Mouse (Mus musculus) megakaryocyte, adult 5-6 weeks (primary cell): ENCODE results near the gene Cracr2b. TPM values are rescaled to one million over a fixed set of nuclear protein-coding genes. Genes with fewer than 3 reads are reported as not detected.

Source experiments
- ATAC-seq: 2 replicates; pipeline ENCODE4 v1.8.0; 2016; ENCODE audit warnings: mild to moderate bottlenecking, inconsistent platforms; ENCODE audit not compliant: poor library complexity, severe bottlenecking
- total RNA-seq, 2 experiments: library from RNA; stranded (forward) in 1 of 2; stranded (reverse) in 1 of 2; fragments of 153-499, 151-499 nt in 1 of 2; fragments of 221-1000, 200-1000 nt in 1 of 2; gene quantifications; 2 replicates each; pipeline versions ENCODE4 v1.2.3 to v1.2.4; 2015 to 2017

Gene Cracr2b
- total RNA-seq, 2 experiments from 2014 or later = 1.5 to 1.6 TPM

DNA sequence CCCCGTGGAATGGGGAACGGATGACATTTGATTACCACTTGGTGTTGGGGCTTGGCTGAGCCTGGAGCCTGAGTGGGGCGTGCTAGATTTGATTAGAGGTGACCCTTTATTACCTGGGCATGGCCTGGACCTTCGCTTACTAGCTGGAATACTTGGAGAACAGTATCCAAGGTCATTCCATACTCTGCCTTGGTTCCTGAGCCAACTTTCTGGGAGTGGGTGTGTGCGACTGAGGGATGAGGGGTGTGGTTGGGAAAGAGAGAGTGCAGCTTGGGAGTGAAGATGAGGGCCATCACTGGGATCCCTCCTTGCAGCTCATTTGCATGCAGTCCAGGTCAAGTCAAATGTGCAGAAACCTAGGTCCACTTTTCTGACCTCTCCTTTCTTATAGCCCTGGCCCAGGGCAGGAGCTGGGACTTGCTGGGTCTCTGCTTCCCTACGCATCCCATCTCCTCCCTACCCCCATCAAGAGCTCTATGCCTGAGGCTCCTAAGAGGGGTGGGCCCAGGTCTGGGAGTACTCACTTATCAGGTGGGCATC lies 22.3 kb downstream of the Cracr2b start:
- no peak for ATAC-seq

DNA sequence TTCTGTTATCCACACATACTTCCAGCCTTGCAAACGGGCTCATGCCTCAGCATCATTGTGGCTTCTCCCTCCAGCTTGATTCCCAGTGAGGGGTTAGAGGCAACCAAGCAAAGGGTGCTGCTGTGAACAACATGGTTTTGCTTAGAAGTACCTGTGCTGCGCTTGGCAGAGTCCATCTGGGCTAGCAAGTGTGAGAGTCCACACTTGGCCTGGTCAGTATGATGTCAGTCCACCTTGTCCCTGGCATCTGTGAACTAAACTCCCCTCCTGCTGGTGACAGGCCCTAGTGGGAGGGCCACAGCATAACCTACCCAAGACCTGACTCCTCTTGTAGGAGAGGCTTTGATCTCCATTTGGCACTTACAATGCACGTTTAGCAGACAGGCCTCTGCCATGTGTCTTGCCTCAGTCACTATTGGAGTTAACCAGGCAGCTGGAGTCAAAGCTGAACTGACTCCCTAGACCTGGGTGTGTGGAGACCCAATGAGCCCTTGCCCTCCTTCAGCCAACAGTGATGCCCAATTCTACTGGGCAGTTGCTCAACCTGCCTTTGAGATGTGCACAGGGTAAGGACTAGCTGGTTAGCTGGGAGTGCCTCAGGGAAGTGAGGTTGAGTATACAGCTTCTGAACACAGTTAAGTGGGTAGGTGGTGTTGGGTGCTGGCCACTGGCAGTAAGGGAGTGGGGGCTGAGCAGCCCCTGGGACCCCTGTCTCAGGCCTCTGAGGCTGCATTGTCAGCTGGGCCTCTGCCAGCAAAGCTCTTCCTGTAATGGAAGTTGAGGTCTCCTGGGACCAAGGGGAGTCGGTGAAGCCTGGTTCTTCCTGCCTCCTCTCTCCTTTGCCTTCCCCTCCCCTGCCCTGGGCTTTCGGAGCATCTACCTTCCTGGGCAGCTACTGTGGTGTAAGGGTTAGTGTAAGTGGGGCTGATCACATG lies 23.6 kb downstream of the Cracr2b start:
- ATAC-seq = no peak

DNA sequence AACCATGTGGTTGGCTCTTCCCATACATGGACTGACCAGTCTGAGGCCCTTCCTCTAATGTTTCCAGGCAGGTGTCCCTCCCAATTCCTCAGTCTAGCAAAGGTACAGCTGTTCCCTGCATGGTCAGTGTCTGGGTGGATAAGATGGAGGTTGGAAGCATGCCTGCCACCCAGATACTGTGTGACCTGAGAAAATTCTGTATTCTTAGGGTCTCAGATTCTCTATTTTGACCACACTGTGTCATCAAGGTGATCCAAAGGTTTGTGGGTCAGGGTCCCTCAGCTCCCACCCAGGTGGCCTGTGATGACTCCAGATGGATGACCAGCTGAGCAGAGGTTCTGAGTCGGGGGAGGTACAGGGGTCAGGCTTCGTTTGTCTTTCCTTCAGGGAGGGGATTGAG lies 24.3 kb downstream of the Cracr2b start:
- ATAC-seq = no peak

DNA sequence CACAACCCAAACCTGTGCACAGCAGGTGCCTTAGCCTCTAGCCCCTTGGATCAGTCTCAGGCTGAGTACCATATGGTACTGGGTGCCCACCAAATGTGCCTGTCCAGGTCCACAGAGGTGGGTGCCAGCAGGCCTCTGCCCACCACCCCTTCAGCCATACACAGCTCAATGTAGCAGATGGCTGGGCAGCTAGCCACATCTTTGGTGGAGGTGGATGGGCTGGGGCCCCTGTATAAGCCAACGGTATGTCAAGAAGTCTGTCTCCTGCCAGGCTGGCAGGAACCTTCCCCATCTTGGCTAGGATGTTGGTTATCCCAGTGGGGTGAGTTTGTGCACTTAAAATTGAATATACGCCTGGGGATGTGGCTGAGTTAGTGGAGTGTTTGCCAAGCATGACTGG lies 24.7 kb downstream of the Cracr2b start:
- no peak for ATAC-seq

DNA sequence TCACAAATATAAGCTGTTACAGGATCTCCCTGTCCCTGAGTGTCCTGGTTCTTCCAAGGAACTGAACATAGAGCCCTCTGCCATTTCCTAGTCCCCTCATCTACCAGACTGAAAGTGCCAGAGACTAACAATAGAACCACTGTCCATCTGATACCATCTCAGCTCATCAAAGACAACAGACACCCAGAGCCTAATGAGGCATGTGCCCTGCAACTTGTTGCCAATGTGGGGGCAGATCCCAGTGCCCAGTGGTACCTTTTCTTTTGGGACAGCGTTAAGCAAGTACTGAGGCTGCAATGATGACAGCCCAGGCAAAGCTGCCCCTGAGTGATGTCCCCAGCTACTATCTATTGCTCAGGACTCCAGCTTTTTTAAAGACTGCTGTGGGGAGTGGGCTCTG lies 25.3 kb downstream of the Cracr2b start:
- ATAC-seq = no peak

DNA sequence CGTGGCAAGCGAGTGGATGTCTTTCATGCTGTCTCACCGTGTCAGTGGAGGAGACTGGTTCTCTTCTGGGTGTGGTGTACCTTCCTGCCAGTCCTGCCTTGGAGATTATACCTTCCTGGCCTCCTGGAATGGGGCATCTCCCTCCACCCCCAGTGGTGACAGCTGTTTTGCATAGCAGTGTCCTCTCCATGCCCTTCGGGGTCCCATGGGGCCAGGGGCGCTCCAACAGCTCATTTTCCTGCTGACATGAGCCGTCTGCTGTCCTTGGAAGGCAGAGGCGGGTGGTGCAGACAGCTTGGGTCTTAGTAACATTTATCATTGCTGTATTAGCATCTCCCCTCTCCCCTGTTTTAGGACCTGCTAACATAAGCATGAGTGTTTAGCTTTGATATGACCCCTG lies 26.2 kb downstream of the Cracr2b start:
- no peak for ATAC-seq

DNA sequence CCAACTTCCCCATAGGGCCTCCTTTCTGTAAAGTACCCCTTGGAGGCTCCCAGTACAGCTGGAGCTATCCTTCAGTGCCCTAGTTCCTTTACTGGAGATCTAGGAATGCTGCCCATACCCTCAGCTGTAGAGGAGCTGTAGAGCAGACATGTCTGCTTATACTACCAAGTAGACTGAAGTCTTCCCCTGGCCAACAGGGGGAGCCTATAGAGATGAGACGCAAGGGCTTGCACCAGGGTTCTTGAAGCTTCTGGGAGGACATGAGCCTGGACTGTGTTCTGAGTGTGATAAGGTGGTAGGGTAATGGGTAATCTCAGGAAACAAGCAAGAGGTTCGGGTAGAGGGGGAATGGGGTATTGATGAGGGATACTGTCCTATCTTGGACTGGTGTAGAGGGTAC lies 30.3 kb downstream of the Cracr2b start:
- ATAC-seq = 0 out of 2 replicates have a peak, but pooled peaks have one; percentile 51

DNA sequence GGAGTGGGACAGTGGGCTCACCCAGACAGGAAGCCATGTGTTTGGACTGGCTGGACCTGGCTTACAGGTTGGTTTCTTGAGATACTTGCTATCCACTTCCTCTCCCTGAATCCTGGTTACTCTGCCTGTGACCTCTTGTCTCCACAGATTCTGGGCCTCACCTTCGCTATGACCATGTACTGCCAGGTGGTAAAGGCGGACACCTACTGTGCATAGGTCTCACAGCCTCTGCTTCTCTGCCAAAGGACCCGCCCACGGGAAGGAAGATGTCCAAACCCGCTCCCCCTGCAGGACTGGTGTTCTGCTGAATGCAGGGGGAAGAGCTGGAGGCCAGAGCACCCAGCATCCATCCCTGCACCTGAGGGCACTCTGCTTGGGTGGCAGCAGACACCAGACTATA lies 31.8 kb downstream of the Cracr2b start:
- ATAC-seq = no peak

DNA sequence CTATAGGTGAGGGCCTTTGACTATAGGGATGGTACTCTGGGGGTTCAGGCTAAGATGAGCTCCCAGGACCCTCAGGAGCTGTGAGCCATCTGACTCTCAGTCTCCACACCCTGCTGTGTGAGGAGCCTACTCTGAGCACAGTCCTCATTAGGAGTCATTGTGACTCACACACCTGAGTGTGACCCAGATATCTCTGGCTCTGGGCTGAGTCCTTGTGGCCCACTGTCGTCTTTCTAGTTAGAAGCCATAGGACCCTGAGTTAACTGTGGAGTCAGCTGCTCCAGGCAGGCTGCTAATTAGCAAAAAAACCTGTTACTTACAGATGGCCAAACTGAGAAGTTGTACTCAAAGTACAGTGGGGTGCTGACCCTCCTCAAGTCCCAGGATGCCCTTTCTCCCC lies 32.8 kb downstream of the Cracr2b start:
- ATAC-seq = no peak

DNA sequence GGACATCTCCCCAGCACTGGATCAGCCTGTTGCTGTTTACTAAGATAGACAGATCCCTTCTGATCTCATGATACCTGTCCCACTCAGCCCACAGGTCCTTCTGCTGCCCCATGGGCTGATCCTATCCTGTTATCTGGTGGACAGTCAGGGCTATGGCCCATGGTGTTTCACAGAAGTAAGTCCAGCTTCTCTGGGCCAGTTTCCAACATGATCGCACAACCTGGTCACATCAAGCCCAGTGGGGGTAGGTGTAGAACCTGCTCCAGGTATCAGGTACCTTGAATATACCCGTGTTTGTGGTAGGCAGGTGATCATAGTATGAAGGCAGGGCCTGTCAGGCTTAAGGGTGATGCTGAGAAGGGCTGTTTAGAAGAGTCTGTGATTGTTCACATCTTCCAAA lies 34.5 kb downstream of the Cracr2b start:
- no peak for ATAC-seq

DNA sequence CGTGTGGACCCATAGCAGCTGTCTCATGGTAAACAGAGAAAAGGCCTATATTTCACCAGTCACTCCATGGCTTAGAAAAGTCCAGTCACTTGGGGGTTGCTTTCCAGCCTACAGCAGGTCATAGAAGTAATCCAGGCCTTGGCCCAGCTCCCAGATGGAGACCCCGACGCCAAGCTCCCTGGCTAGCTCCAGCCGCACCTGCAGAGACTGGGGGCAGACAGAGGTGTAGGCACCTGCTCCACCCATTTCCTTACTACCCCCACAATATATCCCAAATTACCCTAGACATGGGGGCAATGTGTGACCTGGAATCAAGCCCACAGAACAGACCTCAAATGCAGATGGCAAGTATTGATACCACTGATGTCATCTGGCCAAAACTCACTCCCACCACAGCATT lies 35.0 kb downstream of the Cracr2b start:
- no peak for ATAC-seq

DNA sequence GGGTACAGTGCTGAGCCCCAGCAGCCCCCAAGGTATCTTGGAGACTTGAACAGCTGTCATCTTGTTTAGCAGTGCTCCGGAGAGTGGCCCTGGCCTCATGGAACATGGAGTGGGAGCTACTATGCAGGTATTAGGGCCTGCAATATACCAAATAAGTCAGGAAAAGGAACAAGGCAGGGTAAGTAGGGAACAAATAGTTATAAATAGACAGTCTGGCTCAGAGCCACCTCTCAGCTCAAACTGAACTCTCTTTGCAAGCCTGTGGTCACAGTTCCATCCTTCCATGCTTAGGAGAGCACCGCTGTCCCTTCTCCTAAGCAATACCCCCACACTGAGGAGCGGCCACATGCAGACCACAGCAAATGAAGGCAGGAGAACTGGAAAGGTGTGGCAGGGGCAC lies 36.7 kb downstream of the Cracr2b start:
- no peak for ATAC-seq

DNA sequence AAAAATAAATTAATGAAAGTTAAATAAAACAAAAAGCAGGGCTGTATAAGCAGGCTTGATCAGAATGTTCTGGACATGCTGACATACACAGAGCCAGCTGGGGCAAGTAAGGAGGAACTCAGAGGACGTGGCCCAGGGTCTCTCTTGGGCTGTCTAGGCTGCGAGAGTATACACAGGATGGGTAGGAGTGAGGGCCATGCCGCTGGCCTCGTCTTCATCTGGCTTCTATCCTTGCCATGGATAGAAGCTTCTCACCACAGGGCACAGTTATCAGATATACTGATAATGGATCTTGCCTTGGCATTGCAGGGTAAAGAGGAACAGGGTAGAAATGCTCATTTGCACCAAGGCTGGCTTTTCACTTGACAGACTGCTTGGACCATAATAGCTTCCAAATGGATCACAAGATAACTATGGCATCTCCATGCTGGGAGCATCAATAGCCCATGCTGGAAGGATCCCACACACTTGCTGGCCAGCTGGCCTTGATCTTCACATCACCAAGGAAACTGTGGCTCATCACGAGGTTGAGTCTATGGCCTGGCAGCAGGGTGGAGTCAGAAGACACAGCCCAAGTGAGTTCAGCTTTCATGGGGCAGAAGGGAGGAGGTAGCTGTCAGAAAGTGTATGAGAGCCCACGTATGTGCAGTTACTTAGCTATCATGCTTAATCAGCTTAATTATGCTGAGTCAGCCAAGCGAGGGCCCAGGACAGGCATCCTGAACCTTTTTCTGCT lies 41.1 kb downstream of the Cracr2b start:
- ATAC-seq = no peak

DNA sequence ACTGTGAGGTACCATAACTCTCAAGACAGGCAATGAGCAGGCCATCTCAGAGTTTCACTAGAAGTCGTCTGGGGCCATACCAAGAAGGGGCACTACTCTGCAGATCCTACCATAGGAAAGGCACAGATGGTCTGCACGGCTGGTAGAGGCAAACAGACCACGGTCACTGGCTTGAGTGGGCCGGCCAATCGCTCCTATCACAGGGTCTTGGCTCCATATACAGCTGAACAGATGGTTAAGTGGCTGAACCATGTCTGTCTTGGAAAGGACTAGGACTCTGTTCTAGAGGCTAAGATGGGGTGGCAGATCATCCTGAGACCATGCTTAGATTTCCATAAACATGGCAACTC lies 41.6 kb downstream of the Cracr2b start:
- no peak for ATAC-seq

DNA sequence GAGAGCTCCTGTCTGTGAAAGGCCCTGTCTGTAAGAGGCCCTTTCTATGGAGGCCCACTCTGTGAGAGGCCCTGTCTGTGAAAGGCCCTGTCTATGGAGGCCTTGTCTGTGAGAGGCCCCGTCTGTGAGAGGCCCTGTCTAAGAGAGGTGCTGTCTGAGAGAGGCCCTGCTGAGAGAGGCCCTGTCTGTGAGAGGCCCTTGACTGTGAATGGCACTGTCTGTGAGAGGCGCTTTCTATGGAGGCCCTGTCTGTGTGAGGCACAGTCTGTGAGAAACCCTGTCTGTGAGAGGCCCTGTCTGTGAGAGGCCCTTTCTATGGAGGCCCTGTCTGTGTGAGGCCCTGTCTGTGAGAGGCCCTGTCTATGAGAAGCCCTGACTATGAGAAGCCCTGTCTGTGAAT lies 45.4 kb downstream of the Cracr2b start:
- no peak for ATAC-seq

DNA sequence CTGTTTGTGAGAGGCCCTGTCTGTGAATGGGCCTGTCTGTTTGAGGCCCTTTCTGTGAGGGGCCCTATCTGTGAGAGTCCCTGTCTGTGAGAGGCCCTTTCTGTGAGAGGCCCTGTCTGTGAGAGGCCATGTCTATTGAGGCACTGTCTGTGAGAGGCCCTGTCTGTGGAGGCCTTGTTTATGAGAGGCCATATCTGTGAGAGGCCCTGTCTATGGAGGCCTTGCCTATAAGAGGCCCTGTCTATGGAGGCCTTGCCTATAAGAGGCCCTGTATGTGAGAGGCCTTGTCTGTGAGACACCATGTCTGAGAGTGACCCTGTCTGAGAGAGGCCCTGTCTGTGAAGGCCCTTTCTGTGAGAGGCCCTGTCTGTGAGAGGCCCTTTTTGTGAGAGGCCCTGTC lies 47.3 kb downstream of the Cracr2b start:
- ATAC-seq = no peak

DNA sequence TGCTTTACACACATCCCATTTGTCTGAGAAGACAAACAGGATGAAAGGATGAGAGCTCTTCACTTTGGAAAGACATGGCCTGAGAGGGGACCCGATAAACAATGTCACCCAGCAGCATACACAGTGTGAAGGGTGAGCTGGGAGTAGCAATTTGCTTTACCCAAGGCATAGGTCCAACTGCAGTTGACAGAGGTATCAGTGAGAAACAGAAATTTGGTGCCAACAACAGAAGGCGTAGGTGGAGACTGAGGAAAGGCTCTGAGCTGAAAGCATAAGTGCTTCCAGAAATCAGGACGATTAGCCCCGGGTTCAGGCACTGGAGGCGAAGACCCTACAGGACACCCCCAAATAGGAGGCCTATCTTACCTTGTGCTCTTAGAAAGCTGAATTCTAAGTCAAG lies 49.3 kb downstream of the Cracr2b start:
- ATAC-seq = no peak

DNA sequence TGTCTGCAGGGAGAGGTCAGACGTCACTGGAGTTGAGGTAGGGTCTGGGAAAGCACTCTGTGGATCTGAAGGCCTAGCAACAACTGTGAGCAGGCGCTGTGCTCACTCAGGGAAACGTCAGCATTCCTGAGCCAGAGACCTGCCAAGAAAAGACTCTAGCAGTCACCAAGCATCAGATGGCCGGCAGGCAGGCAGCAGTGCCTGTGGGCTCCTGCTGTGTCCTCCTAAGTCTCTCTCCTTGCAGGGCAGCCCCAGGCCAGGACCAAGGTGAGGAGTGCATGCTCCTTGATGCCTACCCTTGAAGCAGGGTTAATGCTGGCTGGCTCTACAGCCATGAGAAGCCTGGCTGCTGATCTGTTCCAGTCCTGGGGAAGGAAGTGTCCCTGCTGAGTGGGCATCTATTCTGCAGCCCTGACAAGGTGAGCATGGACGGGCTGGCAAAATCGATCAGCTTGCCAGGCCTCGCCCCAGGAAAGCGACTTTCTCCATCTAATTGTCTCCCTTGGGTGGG lies 49.8 kb downstream of the Cracr2b start:
- ATAC-seq = no peak
